Mouse (Mus musculus): ENCODE measurements around the gene Gpsm1. TPM values are rescaled to one million over a fixed set of nuclear protein-coding genes. Genes with fewer than 3 reads are reported as not detected.

Gpsm1 gene
- total and polyA plus RNA-seq, 3 experiments = 1.4 to 6.9 TPM; not detected in 1

- TF ChIP-seq UBTF (IDR thresholded peaks at IDR 0.05; ENCODE audit: borderline replicate concordance, insufficient read depth, low read depth, low read length) (no peak), MAX (IDR thresholded peaks at IDR 0.05; ENCODE audit: low read length) (no peak), MAZ (IDR thresholded peaks at IDR 0.05; ENCODE audit: low read depth, low read length) (no peak), HCFC1 (IDR thresholded peaks at IDR 0.05; ENCODE audit: low read depth, low read length) (no peak), USF2 (IDR thresholded peaks at IDR 0.05; ENCODE audit: borderline replicate concordance in 1 of 2, insufficient read depth in 1 of 2, low read depth in 1 of 2, low read length in 2 of 2) (no peak), POLR2AphosphoS2 (IDR thresholded peaks at IDR 0.05; ENCODE audit: low read length) (no peak), CHD2 (IDR thresholded peaks at IDR 0.05; ENCODE audit: low read length) (no peak), JUND (IDR thresholded peaks at IDR 0.05; ENCODE audit: low read depth, low read length) (no peak), MYB (IDR thresholded peaks at IDR 0.05; ENCODE audit: low read depth, low read length) (no peak), CTCF (IDR thresholded peaks at IDR 0.05 in 2 of 3, conservative IDR thresholded peaks at IDR 0.05 in 1 of 3; ENCODE audit: control insufficient read depth in 1 of 3, insufficient read depth in 1 of 3, low read depth in 2 of 3, low read length in 3 of 3, poor library complexity in 1 of 3, severe bottlenecking in 1 of 3) (no peak), MXI1 (IDR thresholded peaks at IDR 0.05; ENCODE audit: low read depth, low read length) (no peak), TBP (IDR thresholded peaks at IDR 0.05; ENCODE audit: low read depth, low read length) (no peak), CHD1 (IDR thresholded peaks at IDR 0.05; ENCODE audit: low read depth, low read length) (no peak), ETS1 (IDR thresholded peaks at IDR 0.05; ENCODE audit: low read depth, low read length) (no peak), NELFE (IDR thresholded peaks at IDR 0.05; ENCODE audit: low read depth, low read length) (no peak), ZMIZ1 (IDR thresholded peaks at IDR 0.05; ENCODE audit: low read depth, low read length) (no peak), USF1 (IDR thresholded peaks at IDR 0.05; ENCODE audit: low read depth, low read length) (no peak), E2F4 (IDR thresholded peaks at IDR 0.05; ENCODE audit: borderline replicate concordance, low read depth, low read length) (no peak)
- Histone ChIP-seq H3K4me1 (ENCODE audit: control insufficient read depth in 1 of 2, insufficient read depth in 2 of 2, low read length in 2 of 2) (no peaks in the 10 kb centered on the region), H3K9me3 (replicated peaks; ENCODE audit: insufficient read depth, low read length) (no peaks in the 10 kb centered on the region), H3K27ac (ENCODE audit: control insufficient read depth, low read depth, low read length) (no peak overlapping the region), H3K9ac (ENCODE audit: control insufficient read depth, low read depth, low read length, poor library complexity, severe bottlenecking) (no peak overlapping the region), H3K4me3 (ENCODE audit: control insufficient read depth in 1 of 2, insufficient read depth in 1 of 2, low read depth in 2 of 2, low read length in 2 of 2) (no peak overlapping the region), H3K27me3 (ENCODE audit: control insufficient read depth in 1 of 2, insufficient read depth in 2 of 2, low read length in 2 of 2) (no peaks in the 10 kb centered on the region), H3K79me2 (ENCODE audit: control insufficient read depth, insufficient read depth, low read length, poor library complexity) (no peaks in the 10 kb centered on the region), H3K36me3 (ENCODE audit: control insufficient read depth in 1 of 2, insufficient read depth in 2 of 2, low read length in 2 of 2) (peaks cover 0 to 14% of the 10 kb centered on the region in 2 experiments; a peak in 2 of 4 replicates)
- DNase-seq (ENCODE audit: low read depth, low spot score) = no peak
Measured at GRCm38 (mm10) chr2:26372396-26372795, 57.1 kb downstream of the Gpsm1 start.

- Histone ChIP-seq H3K4me3 (ENCODE audit: control insufficient read depth in 1 of 2, insufficient read depth in 1 of 2, low read depth in 2 of 2, low read length in 2 of 2) (peak within 1 kb of the TSS; percentile 72 to 94), H3K36me3 (ENCODE audit: control insufficient read depth in 1 of 2, insufficient read depth in 2 of 2, low read length in 2 of 2) (peaks cover 2 to 5% of the 10 kb centered on the region in 2 experiments; a peak in 3 of 4 replicates), H3K27ac (ENCODE audit: control insufficient read depth, low read depth, low read length) (peak within 1 kb of the TSS; percentile 42; the same call in 1 of the 2 replicates), H3K9me3 (replicated peaks; ENCODE audit: insufficient read depth, low read length) (no peaks in the 10 kb centered on the region), H3K9ac (ENCODE audit: control insufficient read depth, low read depth, low read length, poor library complexity, severe bottlenecking) (peak within 1 kb of the TSS; percentile 80), H3K79me2 (ENCODE audit: control insufficient read depth, insufficient read depth, low read length, poor library complexity) (peaks cover 17% of the 10 kb centered on the region), H3K4me1 (ENCODE audit: control insufficient read depth in 1 of 2, insufficient read depth in 2 of 2, low read length in 2 of 2) (peaks cover 0 to 3% of the 10 kb centered on the region in 2 experiments; a peak in 2 of 4 replicates), H3K27me3 (ENCODE audit: control insufficient read depth in 1 of 2, insufficient read depth in 2 of 2, low read length in 2 of 2) (no peaks in the 10 kb centered on the region)
- peak; percentile 93 for DNase-seq (ENCODE audit: low read depth, low spot score)
- TF ChIP-seq NELFE (IDR thresholded peaks at IDR 0.05; ENCODE audit: low read depth, low read length) (peak; percentile 83), SIN3A (IDR thresholded peaks at IDR 0.05; ENCODE audit: low read length) (peak; percentile 96), BHLHE40 (IDR thresholded peaks at IDR 0.05; ENCODE audit: borderline replicate concordance, low read depth, low read length) (peak; percentile 66), KAT2A (conservative IDR thresholded peaks at IDR 0.05; ENCODE audit: low read depth, low read length) (no peak; the same call in 1 of the 2 replicates), MAZ (IDR thresholded peaks at IDR 0.05; ENCODE audit: low read depth, low read length) (peak; percentile 72; the same call in 1 of the 2 replicates), HCFC1 (IDR thresholded peaks at IDR 0.05; ENCODE audit: low read depth, low read length) (peak; percentile 88), CHD1 (IDR thresholded peaks at IDR 0.05; ENCODE audit: low read depth, low read length) (no peak), EP300 (IDR thresholded peaks at IDR 0.05; ENCODE audit: low read depth in 1 of 2, low read length in 2 of 2) (no peak), MAX (IDR thresholded peaks at IDR 0.05; ENCODE audit: low read length) (peak; percentile 84), MEF2A (IDR thresholded peaks at IDR 0.05; ENCODE audit: extremely low read depth, insufficient replicate concordance, low read depth, low read length, poor library complexity, severe bottlenecking) (no peak), TCF12 (IDR thresholded peaks at IDR 0.05; ENCODE audit: low read depth, low read length) (peak; percentile 58; the same call in 1 of the 2 replicates), ELF1 (IDR thresholded peaks at IDR 0.05; ENCODE audit: low read depth, low read length) (peak; percentile 86), POLR2AphosphoS5 (IDR thresholded peaks at IDR 0.05; ENCODE audit: borderline replicate concordance, low read depth, low read length) (no peak), POLR2A (IDR thresholded peaks at IDR 0.05; ENCODE audit: control insufficient read depth in 1 of 2, insufficient read depth in 1 of 2, low read depth in 1 of 2, low read length in 2 of 2, poor library complexity in 1 of 2) (peak; percentile 61 to 88; a peak in 3 of 4 replicates), NRF1 (IDR thresholded peaks at IDR 0.05; ENCODE audit: insufficient read depth, low read depth, low read length, poor library complexity, severe bottlenecking) (peak; percentile 42; the same call in 1 of the 2 replicates), POLR2AphosphoS2 (IDR thresholded peaks at IDR 0.05; ENCODE audit: low read length) (peak; percentile 63; the same call in 1 of the 2 replicates), RCOR1 (IDR thresholded peaks at IDR 0.05; ENCODE audit: low read depth, low read length) (0 out of 2 replicates have a peak, but pooled peaks have one; percentile 20)
Measured at GRCm38 (mm10) chr2:26380131-26380771, 64.9 kb downstream of the Gpsm1 start, which contains the start of gene Snapc4. Gene Snapc4 (minus strand): TSS chr2:26380653.
